Mouse (Mus musculus) midbrain, embryonic 16.5 days (tissue): ENCODE data around the gene Cacna2d4. TPM values are rescaled to one million over a fixed set of nuclear protein-coding genes. Genes with fewer than 3 reads are reported as not detected.
A peak's percentile ranks its signal among the peaks of the same experiment; 100 is the strongest.

Source experiments
- ATAC-seq: fragments of 200-750 bp; cut with Nextera tagmentation; 2 replicates; pipeline ENCODE4 v1.8.0; 2017; ENCODE audit warnings: moderate TSS enrichment
- H3K27ac ChIP-seq: fragments of 300-500 bp; sonication (generic); 2 replicates; pipeline ENCODE4 v1.5.1; 2014; ENCODE audit warnings: mild to moderate bottlenecking, low read length, mixed read lengths
- H3K27me3 ChIP-seq: fragments of 300-500 bp; sonication (generic); 2 replicates; pipeline ENCODE4 v1.6.1; 2014; ENCODE audit warnings: low read depth, low read length, mixed read lengths; ENCODE audit not compliant: control insufficient read depth, insufficient read depth
- H3K36me3 ChIP-seq: fragments of 300-500 bp; sonication (generic); 2 replicates; pipeline ENCODE4 v1.6.1; 2014; ENCODE audit warnings: mild to moderate bottlenecking, low read length, moderate library complexity, mixed read lengths; ENCODE audit not compliant: control insufficient read depth, insufficient read depth
- H3K4me1 ChIP-seq: fragments of 300-500 bp; sonication (generic); 2 replicates; pipeline ENCODE4 v1.6.1; 2014; ENCODE audit warnings: mild to moderate bottlenecking, low read length, mixed read lengths; ENCODE audit not compliant: control insufficient read depth, insufficient read depth
- H3K4me2 ChIP-seq: fragments of 300-500 bp; sonication (generic); 2 replicates; pipeline ENCODE4 v1.6.1; 2014; ENCODE audit warnings: mild to moderate bottlenecking, low read length, mixed read lengths
- H3K4me3 ChIP-seq: fragments of 300-500 bp; sonication (generic); 2 replicates; pipeline ENCODE4 v1.5.1; 2014; ENCODE audit warnings: low read depth, mild to moderate bottlenecking, low read length, moderate library complexity, mixed read lengths
- H3K9ac ChIP-seq: fragments of 300-500 bp; sonication (generic); 2 replicates; pipeline ENCODE4 v1.6.1; 2014; ENCODE audit warnings: low read depth, low read length, mixed read lengths
- H3K9me3 ChIP-seq: fragments of 300-500 bp; sonication (generic); replicated peaks from 2 replicates; pipeline ENCODE4 v1.6.1; 2014; ENCODE audit warnings: mild to moderate bottlenecking, low read length, mixed read lengths; ENCODE audit not compliant: control insufficient read depth, poor library complexity, severe bottlenecking
- WGBS: fragments of 180-500 bp; shearing (Covaris S2); extraction: QIAGEN DNeasy Blood & Tissue Kit; methylation state at CpG from one replicate; pipeline ENCODE4 v1.1.7; 2014; 5-methylcytosine and 5-hydroxymethylcytosine counted together
- polyA plus RNA-seq: library from polyadenylated mRNA; unstranded; fragments of >200 nt; fragmentation: Nextera tagmentation; extraction: Ambion mirVana; gene quantifications from 2 replicates; pipeline ENCODE4 v1.2.1, GENCODE M21; 2015

The Cacna2d4 gene
- polyA plus RNA-seq, 1 experiment from 2014 or later: 0.63 TPM

- peaks cover 13% of the 10 kb centered on the region; the same call in 1 of the 2 replicates for H3K36me3 ChIP-seq
- H3K9ac ChIP-seq: no peak overlapping the region
- no peak overlapping the region for H3K27ac ChIP-seq
- H3K4me3 ChIP-seq: no peak overlapping the region
- peaks cover 8% of the 10 kb centered on the region for H3K4me1 ChIP-seq
- 81% methylated on average over 7 of the region's 7 CpGs for WGBS
- no peaks in the 10 kb centered on the region for H3K9me3 ChIP-seq
- no peak for ATAC-seq
- no peak overlapping the region for H3K4me2 ChIP-seq
- H3K27me3 ChIP-seq: no peaks in the 10 kb centered on the region; the same call in 1 of the 2 replicates
Observed at GRCm38 (mm10) chr6:119321752-119322151, 85.4 kb downstream of the Cacna2d4 start.

- Histone ChIP-seq H3K27me3 (no peaks in the 10 kb centered on the region; the same call in 1 of the 2 replicates), H3K4me2 (no peak overlapping the region), H3K27ac (no peak overlapping the region), H3K9me3 (no peaks in the 10 kb centered on the region), H3K4me3 (no peak overlapping the region), H3K4me1 (peaks cover 22% of the 10 kb centered on the region), H3K9ac (no peak overlapping the region), H3K36me3 (peaks cover 8% of the 10 kb centered on the region; the same call in 1 of the 2 replicates)
- no peak for ATAC-seq
- WGBS: 40% methylated on average over 10 of the region's 10 CpGs
Observed at GRCm38 (mm10) chr6:119324776-119325175, 88.5 kb downstream of the Cacna2d4 start.

GRCm38 (mm10) chr6:119325978-119326377, 89.7 kb downstream of the Cacna2d4 start:
- no peak for ATAC-seq
- no peak overlapping the region for H3K9ac ChIP-seq

GRCm38 (mm10) chr6:119326541-119326940, 90.2 kb downstream of the Cacna2d4 start:
- H3K9ac ChIP-seq: no peak overlapping the region
- peaks cover 8% of the 10 kb centered on the region; the same call in 1 of the 2 replicates for H3K36me3 ChIP-seq
- no peaks in the 10 kb centered on the region; the same call in 1 of the 2 replicates for H3K27me3 ChIP-seq
- WGBS: 42% methylated on average over 7 of the region's 7 CpGs
- no peak for ATAC-seq
- no peaks in the 10 kb centered on the region for H3K9me3 ChIP-seq
- H3K4me2 ChIP-seq: no peak overlapping the region
- peaks cover 29% of the 10 kb centered on the region for H3K4me1 ChIP-seq
- no peak overlapping the region for H3K4me3 ChIP-seq
- no peak overlapping the region for H3K27ac ChIP-seq

More at GRCm38 (mm10) chr6:119325978-119326377, 89.7 kb downstream of the Cacna2d4 start:
- peaks cover 23% of the 10 kb centered on the region for H3K4me1 ChIP-seq
- H3K4me2 ChIP-seq: no peak overlapping the region
- H3K36me3 ChIP-seq: peaks cover 8% of the 10 kb centered on the region; the same call in 1 of the 2 replicates
- WGBS: 79% methylated on average over 6 of the region's 6 CpGs
- H3K27me3 ChIP-seq: no peaks in the 10 kb centered on the region; the same call in 1 of the 2 replicates
- no peak overlapping the region for H3K4me3 ChIP-seq
- H3K27ac ChIP-seq: no peak overlapping the region
- no peaks in the 10 kb centered on the region for H3K9me3 ChIP-seq

GRCm38 (mm10) chr6:119328521-119329115, 92.3 kb downstream of the Cacna2d4 start:
- H3K27ac ChIP-seq: peak overlapping the region; percentile 76
- peak overlapping the region; percentile 80 for H3K9ac ChIP-seq
- ATAC-seq: peak; percentile 20
- peak overlapping the region; percentile 80 for H3K4me2 ChIP-seq
- no peaks in the 10 kb centered on the region for H3K27me3 ChIP-seq
- WGBS: 9% methylated on average over 11 of the region's 11 CpGs
- H3K36me3 ChIP-seq: peaks cover 2% of the 10 kb centered on the region; the same call in 1 of the 2 replicates
- H3K4me1 ChIP-seq: peaks cover 29% of the 10 kb centered on the region
- peak overlapping the region; percentile 68 for H3K4me3 ChIP-seq
- H3K9me3 ChIP-seq: no peaks in the 10 kb centered on the region

GRCm38 (mm10) chr6:119329215-119329714, 92.9 kb downstream of the Cacna2d4 start:
- Histone ChIP-seq H3K4me1 (peaks cover 29% of the 10 kb centered on the region), H3K4me3 (peak overlapping the region; percentile 68), H3K36me3 (no peaks in the 10 kb centered on the region; the same call in 1 of the 2 replicates), H3K9me3 (no peaks in the 10 kb centered on the region), H3K4me2 (peak overlapping the region; percentile 80), H3K27ac (peak overlapping the region; percentile 76), H3K27me3 (no peaks in the 10 kb centered on the region), H3K9ac (peak overlapping the region; percentile 80)
- under 1% methylated on average over 8 of the region's 8 CpGs for WGBS
- peak; percentile 84 for ATAC-seq

GRCm38 (mm10) chr6:119329936-119330335, 93.6 kb downstream of the Cacna2d4 start:
- peak overlapping the region; percentile 76 for H3K27ac ChIP-seq
- H3K9ac ChIP-seq: peak overlapping the region; percentile 80
- peaks cover 29% of the 10 kb centered on the region for H3K4me1 ChIP-seq
- H3K36me3 ChIP-seq: no peaks in the 10 kb centered on the region
- peak overlapping the region; percentile 68 for H3K4me3 ChIP-seq
- peak; percentile 41 for ATAC-seq
- peak overlapping the region; percentile 80 for H3K4me2 ChIP-seq
- no peaks in the 10 kb centered on the region for H3K27me3 ChIP-seq
- 10% methylated on average over 6 of the region's 6 CpGs for WGBS
- H3K9me3 ChIP-seq: no peaks in the 10 kb centered on the region

- Histone ChIP-seq H3K27ac (peak within 1 kb of the TSS; percentile 76), H3K36me3 (no peaks in the 10 kb centered on the region), H3K4me3 (peak within 1 kb of the TSS; percentile 68), H3K4me2 (peak within 1 kb of the TSS; percentile 80), H3K27me3 (no peaks in the 10 kb centered on the region), H3K9me3 (no peaks in the 10 kb centered on the region), H3K9ac (peak within 1 kb of the TSS; percentile 80), H3K4me1 (peaks cover 29% of the 10 kb centered on the region)
- WGBS: under 1% methylated on average over 31 of the region's 31 CpGs
- ATAC-seq: peak; percentile 67
Observed at GRCm38 (mm10) chr6:119330506-119330905, 94.2 kb downstream of the Cacna2d4 start, which contains the start of gene Lrtm2. Lrtm2 (minus strand) TSS chr6:119330766.

- Histone ChIP-seq H3K36me3 (no peaks in the 10 kb centered on the region), H3K4me2 (no peak overlapping the region), H3K4me3 (no peak overlapping the region), H3K4me1 (peaks cover 21% of the 10 kb centered on the region), H3K27me3 (no peaks in the 10 kb centered on the region), H3K9ac (no peak overlapping the region), H3K9me3 (no peaks in the 10 kb centered on the region), H3K27ac (no peak overlapping the region)
- ATAC-seq: no peak
- 14% methylated on average over 1 of the region's 1 CpGs for WGBS
Observed at GRCm38 (mm10) chr6:119332111-119332510, 95.8 kb downstream of the Cacna2d4 start.
